23 mouse cellular contexts compared by ENCODE assay signal in genomic region chr4:101180681-101181080, GRCm38 (mm10).
"Had no signal": no experiment of that assay in that cellular context is flagged by ENCODE, and none has a peak within 500 bp of the region (broad histone marks: within the 10 kb centered on the region; RNA-seq: fewer than 3 reads in every experiment).

No protein-coding gene starts in this region.

- DNase-seq: gastrocnemius, postnatal 25 days; heart, postnatal 4 days; kidney, adult 18-20 months; kidney, adult 8-10 months; kidney, postnatal 10 days; kidney, postnatal 25 days; kidney, postnatal 4 days; liver; liver, embryonic 13.5 days had no signal

- H3K27me3 ChIP-seq: hindbrain, embryonic 12.5 days; intestine, embryonic 15.5 days; limb, embryonic 12.5 days; liver, embryonic 13.5 days; liver, embryonic 15.5 days had no signal

- H3K4me3 ChIP-seq: hindbrain, embryonic 10.5 days; hindbrain, embryonic 12.5 days; intestine, embryonic 15.5 days; layer of hippocampus, adult 2 months; left cerebral cortex, adult 2 months; limb, embryonic 10.5 days; limb, embryonic 12.5 days; liver, embryonic 13.5 days; liver, embryonic 15.5 days had no signal

- H3K9ac ChIP-seq: hindbrain, embryonic 12.5 days; hindbrain, embryonic 14.5 days; intestine, embryonic 15.5 days; limb, embryonic 12.5 days; liver, embryonic 13.5 days; liver, embryonic 15.5 days had no signal

- H3K27ac ChIP-seq: hindbrain, embryonic 10.5 days; hindbrain, embryonic 12.5 days; hindbrain, embryonic 14.5 days; intestine, embryonic 15.5 days; layer of hippocampus, adult 2 months; left cerebral cortex, adult 2 months; limb, embryonic 10.5 days; limb, embryonic 12.5 days; liver, embryonic 15.5 days had no signal

- ATAC-seq: forebrain, embryonic 16.5 days; hindbrain, embryonic 16.5 days; inflammation-experienced regulatory T-cells, adult 6 months; intestine, embryonic 15.5 days; intestine, postnatal 0 days had no signal

- H3K4me1 ChIP-seq: hindbrain, embryonic 10.5 days; hindbrain, embryonic 12.5 days; intestine, embryonic 15.5 days; limb, embryonic 12.5 days had no signal

- H3K9me3 ChIP-seq: hindbrain, embryonic 10.5 days; hindbrain, embryonic 12.5 days; intestine, embryonic 15.5 days; limb, embryonic 10.5 days; limb, embryonic 12.5 days; liver, embryonic 13.5 days; liver, embryonic 15.5 days had no signal

- H3K4me2 ChIP-seq: heart, embryonic 11.5 days; hindbrain, embryonic 12.5 days; hindbrain, embryonic 14.5 days; intestine, embryonic 15.5 days; limb, embryonic 12.5 days; liver, embryonic 13.5 days; liver, embryonic 15.5 days had no signal
